Mouse (Mus musculus) MEL (cell line): ENCODE data around the gene Zfp367. TPM values are rescaled to one million over a fixed set of nuclear protein-coding genes. Genes with fewer than 3 reads are reported as not detected.

Experiments
- DNase-seq: peaks from one replicate; pipeline ENCODE4 v3.0.0; 2011; ENCODE audit warnings: low read depth, low spot score
- H3K27ac ChIP-seq: 2 replicates; pipeline ENCODE4 v1.5.1; 2012; ENCODE audit warnings: low read depth, mild to moderate bottlenecking, control low read depth, low read length, moderate library complexity; ENCODE audit not compliant: control insufficient read depth
- H3K27me3 ChIP-seq, 2 experiments: fragments of 150-350 bp in 1 of 2; sonication (generic) in 1 of 2; 2 replicates each; pipeline ENCODE4 v1.6.1; 2012; ENCODE audit warnings: low read length in 2 of 2, mild to moderate bottlenecking in 2 of 2, improper control_type of control experiment in 1 of 2, moderate library complexity in 1 of 2; ENCODE audit not compliant: insufficient read depth in 2 of 2, control insufficient read depth in 1 of 2
- H3K36me3 ChIP-seq, 2 experiments: 2 replicates each; pipeline ENCODE4 v1.6.1; 2012 to 2014; ENCODE audit warnings: low read length in 2 of 2, improper control_type of control experiment in 1 of 2, inconsistent platforms in 1 of 2, mild to moderate bottlenecking in 1 of 2; ENCODE audit not compliant: insufficient read depth in 2 of 2, control insufficient read depth in 1 of 2
- H3K4me1 ChIP-seq, 2 experiments: fragments of 150-350 bp in 1 of 2; sonication (generic) in 1 of 2; 2 replicates each; pipeline ENCODE4 v1.6.1; 2012; ENCODE audit warnings: low read length in 2 of 2, improper control_type of control experiment in 1 of 2, mild to moderate bottlenecking in 1 of 2; ENCODE audit not compliant: insufficient read depth in 2 of 2, control insufficient read depth in 1 of 2
- H3K4me3 ChIP-seq, 2 experiments: fragments of 150-350 bp in 1 of 2; sonication (generic) in 1 of 2; 2 replicates each; pipeline ENCODE4 v1.5.1; 2012; ENCODE audit warnings: low read depth in 2 of 2, low read length in 2 of 2, mild to moderate bottlenecking in 2 of 2, moderate library complexity in 2 of 2, control low read depth in 1 of 2, improper control_type of control experiment in 1 of 2; ENCODE audit not compliant: control insufficient read depth in 1 of 2, insufficient read depth in 1 of 2
- H3K79me2 ChIP-seq: 2 replicates; pipeline ENCODE4 v1.6.1; 2012; ENCODE audit warnings: mild to moderate bottlenecking, low read length, moderate library complexity; ENCODE audit not compliant: control insufficient read depth, poor library complexity, insufficient read depth
- H3K9ac ChIP-seq: 2 replicates; pipeline ENCODE4 v1.6.1; 2012; ENCODE audit warnings: low read depth, mild to moderate bottlenecking, control low read depth, low read length, moderate library complexity; ENCODE audit not compliant: control insufficient read depth, poor library complexity, severe bottlenecking
- H3K9me3 ChIP-seq: fragments of 150-350 bp; sonication (generic); replicated peaks from 2 replicates; pipeline ENCODE4 v1.6.1; 2012; ENCODE audit warnings: mild to moderate bottlenecking, low read length, improper control_type of control experiment, moderate library complexity; ENCODE audit not compliant: insufficient read depth
- BHLHE40 ChIP-seq: IDR thresholded peaks from 2 replicates; pipeline ENCODE4 v1.6.1; 2012; ENCODE audit warnings: low read depth, mild to moderate bottlenecking, inconsistent platforms, low read length, improper control_type of control experiment, borderline replicate concordance
- CHD1 ChIP-seq: IDR thresholded peaks from 2 replicates; pipeline ENCODE4 v1.6.1; 2012; ENCODE audit warnings: low read depth, mild to moderate bottlenecking, inconsistent platforms, low read length, improper control_type of control experiment
- CHD2 ChIP-seq: IDR thresholded peaks from 2 replicates; pipeline ENCODE4 v1.6.1; 2011; ENCODE audit warnings: low read length, improper control_type of control experiment
- CTCF ChIP-seq, 3 experiments: IDR thresholded peaks in 2 of 3; conservative IDR thresholded peaks in 1 of 3; 2 replicates each; pipeline ENCODE4 v1.5.1; 2011 to 2012; ENCODE audit warnings: low read length in 3 of 3, low read depth in 2 of 3, mild to moderate bottlenecking in 2 of 3, improper control_type of control experiment in 1 of 3, inconsistent platforms in 1 of 3, mixed read lengths in 1 of 3, moderate library complexity in 1 of 3; ENCODE audit not compliant: control insufficient read depth in 1 of 3, insufficient read depth in 1 of 3, poor library complexity in 1 of 3, severe bottlenecking in 1 of 3
- E2F4 ChIP-seq: IDR thresholded peaks from 2 replicates; pipeline ENCODE4 v1.6.1; 2011; ENCODE audit warnings: low read depth, low read length, improper control_type of control experiment, borderline replicate concordance
- ELF1 ChIP-seq: IDR thresholded peaks from 2 replicates; pipeline ENCODE4 v1.6.1; 2014; ENCODE audit warnings: low read depth, mild to moderate bottlenecking, inconsistent platforms, low read length, improper control_type of control experiment, moderate library complexity
- EP300 ChIP-seq, 2 experiments: IDR thresholded peaks; 2 replicates each; pipeline ENCODE4 v1.6.1; 2011; ENCODE audit warnings: improper control_type of control experiment in 2 of 2, low read length in 2 of 2, low read depth in 1 of 2, mild to moderate bottlenecking in 1 of 2
- ETS1 ChIP-seq: IDR thresholded peaks from 2 replicates; pipeline ENCODE4 v1.6.1; 2012; ENCODE audit warnings: low read depth, mild to moderate bottlenecking, inconsistent platforms, low read length, improper control_type of control experiment, moderate library complexity
- GABPA ChIP-seq: IDR thresholded peaks from 2 replicates; pipeline ENCODE4 v1.6.1; 2012; ENCODE audit warnings: low read depth, mild to moderate bottlenecking, inconsistent platforms, low read length, improper control_type of control experiment, moderate library complexity
- GATA1 ChIP-seq: IDR thresholded peaks from 2 replicates; pipeline ENCODE4 v1.6.1; 2011; ENCODE audit warnings: low read depth, low read length, improper control_type of control experiment
- JUND ChIP-seq: IDR thresholded peaks from 2 replicates; pipeline ENCODE4 v1.6.1; 2011; ENCODE audit warnings: low read depth, mild to moderate bottlenecking, improper control_type of control experiment, low read length
- MAFK ChIP-seq: IDR thresholded peaks from 2 replicates; pipeline ENCODE4 v1.6.1; 2011; ENCODE audit warnings: low read depth, mild to moderate bottlenecking, low read length, improper control_type of control experiment, borderline replicate concordance
- MAX ChIP-seq: IDR thresholded peaks from 2 replicates; pipeline ENCODE4 v1.6.1; 2011; ENCODE audit warnings: low read length, improper control_type of control experiment
- MEF2A ChIP-seq: IDR thresholded peaks from 2 replicates; pipeline ENCODE4 v1.6.1; 2014; ENCODE audit warnings: low read depth, mild to moderate bottlenecking, inconsistent platforms, low read length, improper control_type of control experiment; ENCODE audit not compliant: poor library complexity, insufficient replicate concordance, severe bottlenecking; ENCODE audit errors: extremely low read depth
- MXI1 ChIP-seq: IDR thresholded peaks from 2 replicates; pipeline ENCODE4 v1.6.1; 2011; ENCODE audit warnings: mild to moderate bottlenecking, low read depth, low read length, improper control_type of control experiment
- MYB ChIP-seq: IDR thresholded peaks from 2 replicates; pipeline ENCODE4 v1.6.1; 2011; ENCODE audit warnings: mild to moderate bottlenecking, low read depth, low read length, improper control_type of control experiment
- MYC ChIP-seq: IDR thresholded peaks from 2 replicates; pipeline ENCODE4 v1.6.1; 2011; ENCODE audit warnings: low read depth, mild to moderate bottlenecking, low read length, improper control_type of control experiment, moderate library complexity
- NELFE ChIP-seq: IDR thresholded peaks from 2 replicates; pipeline ENCODE4 v1.6.1; 2011; ENCODE audit warnings: low read depth, low read length, improper control_type of control experiment
- POLR2AphosphoS2 ChIP-seq: IDR thresholded peaks from 2 replicates; pipeline ENCODE4 v1.6.1; 2011; ENCODE audit warnings: low read length, improper control_type of control experiment
- POLR2AphosphoS5 ChIP-seq: IDR thresholded peaks from 2 replicates; pipeline ENCODE4 v1.6.1; 2012; ENCODE audit warnings: low read depth, borderline replicate concordance, mild to moderate bottlenecking, inconsistent platforms, low read length, moderate library complexity, mixed read lengths
- RCOR1 ChIP-seq: IDR thresholded peaks from 2 replicates; pipeline ENCODE4 v1.6.1; 2012; ENCODE audit warnings: low read depth, mild to moderate bottlenecking, inconsistent platforms, low read length, improper control_type of control experiment
- SMC3 ChIP-seq: IDR thresholded peaks from 2 replicates; pipeline ENCODE4 v1.6.1; 2011; ENCODE audit warnings: low read depth, low read length, improper control_type of control experiment
- TAL1 ChIP-seq: IDR thresholded peaks from 2 replicates; pipeline ENCODE4 v1.6.1; 2012; ENCODE audit warnings: mild to moderate bottlenecking, inconsistent platforms, low read length, moderate library complexity, mixed read lengths
- TBP ChIP-seq: IDR thresholded peaks from 2 replicates; pipeline ENCODE4 v1.8.0; 2011; ENCODE audit warnings: low read depth, low read length, improper control_type of control experiment
- TCF12 ChIP-seq: IDR thresholded peaks from 2 replicates; pipeline ENCODE4 v1.6.1; 2014; ENCODE audit warnings: low read depth, mild to moderate bottlenecking, inconsistent platforms, low read length, improper control_type of control experiment, moderate library complexity
- UBTF ChIP-seq: IDR thresholded peaks from 2 replicates; pipeline ENCODE4 v1.6.1; 2012; ENCODE audit warnings: low read depth, mild to moderate bottlenecking, inconsistent platforms, low read length, improper control_type of control experiment, moderate library complexity, borderline replicate concordance; ENCODE audit not compliant: insufficient read depth
- USF2 ChIP-seq, 2 experiments: IDR thresholded peaks; 2 replicates each; pipeline ENCODE4 v1.6.1; 2011 to 2012; ENCODE audit warnings: improper control_type of control experiment in 2 of 2, low read length in 2 of 2, borderline replicate concordance in 1 of 2, inconsistent platforms in 1 of 2, low read depth in 1 of 2, mild to moderate bottlenecking in 1 of 2; ENCODE audit not compliant: insufficient read depth in 1 of 2
- ZC3H11A ChIP-seq: IDR thresholded peaks from 2 replicates; pipeline ENCODE4 v1.6.1; 2012; ENCODE audit warnings: low read depth, mild to moderate bottlenecking, inconsistent platforms, low read length, improper control_type of control experiment
- ZMIZ1 ChIP-seq: IDR thresholded peaks from 2 replicates; pipeline ENCODE4 v1.6.1; 2012; ENCODE audit warnings: low read depth, mild to moderate bottlenecking, inconsistent platforms, low read length, improper control_type of control experiment, moderate library complexity
- ZNF384 ChIP-seq: IDR thresholded peaks from 2 replicates; pipeline ENCODE4 v1.6.1; 2012; ENCODE audit warnings: low read depth, mild to moderate bottlenecking, inconsistent platforms, low read length, improper control_type of control experiment
- polyA plus RNA-seq, 2 experiments: library from polyadenylated mRNA; stranded (reverse) in 1 of 2; unstranded in 1 of 2; fragments of >175 nt in 1 of 2; fragments of >200 nt in 1 of 2; gene quantifications; 2 replicates each; pipeline versions ENCODE4 v1.2.1 to v1.2.4; 2012; ENCODE audit warnings: low replicate concordance in 2 of 2, low read depth in 1 of 2; ENCODE audit not compliant: insufficient read length in 2 of 2, insufficient read depth in 1 of 2, missing spikeins in 1 of 2
- total RNA-seq: library from RNA; depleted of rRNA; stranded (reverse); fragments of 300-350 nt; gene quantifications from 2 replicates; pipeline ENCODE4 v1.2.3, GENCODE M21; 2012

Gene Zfp367
- total and polyA plus RNA-seq, 3 experiments, result 23.4 to 28.4 TPM; not detected in 1

DNA sequence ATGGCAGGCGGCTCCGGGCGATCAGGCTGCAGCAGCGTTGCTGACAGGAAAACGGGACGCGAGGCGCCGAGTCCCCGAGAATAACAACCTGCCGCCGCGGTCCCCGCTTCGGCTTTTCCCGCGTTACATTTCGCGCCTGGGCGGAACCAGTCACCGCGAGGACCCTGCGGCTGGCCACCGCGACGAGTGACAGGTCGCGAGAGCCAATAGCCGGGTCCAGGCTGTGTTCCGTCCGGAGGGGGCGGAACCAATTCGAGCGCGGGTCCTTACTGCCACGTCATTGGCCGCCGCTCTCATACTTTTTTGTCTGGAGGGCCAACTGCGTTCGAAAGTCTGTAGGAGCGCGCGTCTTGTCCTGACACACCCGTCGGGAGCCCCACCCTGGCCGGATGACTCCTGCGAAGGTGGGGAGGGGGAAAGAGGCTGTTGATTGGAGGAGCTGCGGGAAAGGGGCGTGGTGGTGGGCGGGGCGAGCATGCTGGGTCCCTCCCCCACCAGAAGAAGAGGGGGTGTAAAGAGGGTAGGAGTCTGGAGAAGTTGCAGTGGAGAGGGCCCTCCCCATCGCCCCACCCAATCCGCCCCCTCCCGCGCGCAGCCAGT is at the start of gene Zfp367 (continued):
- TF ChIP-seq TAL1 (no peak), POLR2AphosphoS2 (no peak), ETS1 (peak; percentile 26; the same call in 1 of the 2 replicates)

DNA sequence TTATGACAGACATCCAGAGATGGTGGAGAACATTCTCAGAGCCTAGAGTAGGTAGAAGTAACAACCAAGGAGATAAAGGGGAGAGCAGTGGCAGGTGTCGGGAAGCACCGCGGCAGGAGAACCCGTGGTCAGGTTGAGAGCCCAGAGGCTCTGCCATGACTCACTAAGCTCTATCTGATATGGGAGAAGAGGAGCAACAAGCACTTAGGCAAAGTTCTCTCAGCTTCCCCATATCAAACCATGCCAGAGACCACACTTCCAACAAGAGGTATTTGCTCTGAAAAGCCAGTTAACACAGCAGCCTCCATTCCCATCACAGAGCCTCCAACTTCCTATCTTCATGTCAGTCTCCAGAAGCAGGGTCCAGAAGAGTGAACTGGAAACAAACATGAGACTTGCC is 47.9 kb upstream of the Zfp367 start:
- peaks cover 3 to 9% of the 10 kb centered on the region in 2 experiments for H3K4me1 ChIP-seq
- H3K4me3 ChIP-seq, result no peak overlapping the region
- no peaks in the 10 kb centered on the region for H3K79me2 ChIP-seq
- DNase-seq, result peak; percentile 86
- H3K9ac ChIP-seq, result no peak overlapping the region
- H3K36me3 ChIP-seq, result peaks cover 5 to 9% of the 10 kb centered on the region in 2 experiments
- peak overlapping the region; percentile 41 for H3K27ac ChIP-seq
- no peak for TF ChIP-seq E2F4
- peak; percentile 49 for TF ChIP-seq TAL1
- TF ChIP-seq SMC3, result no peak
- TF ChIP-seq RCOR1, result peak; percentile 25; the same call in 1 of the 2 replicates
- no peak for TF ChIP-seq MEF2A
- peak; percentile 25; the same call in 1 of the 2 replicates for TF ChIP-seq TCF12
- no peak for TF ChIP-seq MYC
- TF ChIP-seq MYB, result no peak
- TF ChIP-seq ELF1, result no peak
- no peak for TF ChIP-seq NELFE
- TF ChIP-seq ZNF384, result no peak
- no peak; the same call in 1 of the 2 replicates for TF ChIP-seq MXI1
- TF ChIP-seq CTCF (IDR thresholded peaks at IDR 0.05 in 2 of 3, conservative IDR thresholded peaks at IDR 0.05 in 1 of 3; ENCODE audit: control insufficient read depth in 1 of 3, insufficient read depth in 1 of 3, low read depth in 2 of 3, low read length in 3 of 3, poor library complexity in 1 of 3, severe bottlenecking in 1 of 3), result no peak
- TF ChIP-seq MAFK, result no peak
- TF ChIP-seq TBP, result 0 out of 2 replicates have a peak, but pooled peaks have one; percentile 37
- no peak for TF ChIP-seq ZC3H11A
- TF ChIP-seq MAX, result no peak
- no peak for TF ChIP-seq USF2 (IDR thresholded peaks at IDR 0.05; ENCODE audit: borderline replicate concordance in 1 of 2, insufficient read depth in 1 of 2, low read depth in 1 of 2, low read length in 2 of 2)
- TF ChIP-seq JUND, result no peak
- no peak for TF ChIP-seq BHLHE40
- TF ChIP-seq CHD2, result no peak
- TF ChIP-seq UBTF, result no peak
- TF ChIP-seq GATA1, result peak; percentile 79
- peak; percentile 31 to 75 for TF ChIP-seq EP300 (IDR thresholded peaks at IDR 0.05; ENCODE audit: low read depth in 1 of 2, low read length in 2 of 2)
- TF ChIP-seq POLR2AphosphoS5, result no peak
- TF ChIP-seq GABPA, result no peak
- no peak for TF ChIP-seq ZMIZ1
- no peak for TF ChIP-seq CHD1
- H3K9me3 ChIP-seq, result no peaks in the 10 kb centered on the region
- no peaks in the 10 kb centered on the region for H3K27me3 ChIP-seq
